Mouse (Mus musculus) spleen, adult 12 weeks (tissue): Measurements from ENCODE around the gene Tfb1m.

Experiments used
- DNase-seq: peaks from one replicate; pipeline ENCODE4 v3.0.0; 2022; ENCODE audit warnings: low spot score

Gene Tfb1m

GRCm38 (mm10) chr17:3557331-3558311 lies at the start of gene Tfb1m:
Tfb1m (minus strand) TSS chr17:3557781.
- peak; percentile 95 for DNase-seq

DNA sequence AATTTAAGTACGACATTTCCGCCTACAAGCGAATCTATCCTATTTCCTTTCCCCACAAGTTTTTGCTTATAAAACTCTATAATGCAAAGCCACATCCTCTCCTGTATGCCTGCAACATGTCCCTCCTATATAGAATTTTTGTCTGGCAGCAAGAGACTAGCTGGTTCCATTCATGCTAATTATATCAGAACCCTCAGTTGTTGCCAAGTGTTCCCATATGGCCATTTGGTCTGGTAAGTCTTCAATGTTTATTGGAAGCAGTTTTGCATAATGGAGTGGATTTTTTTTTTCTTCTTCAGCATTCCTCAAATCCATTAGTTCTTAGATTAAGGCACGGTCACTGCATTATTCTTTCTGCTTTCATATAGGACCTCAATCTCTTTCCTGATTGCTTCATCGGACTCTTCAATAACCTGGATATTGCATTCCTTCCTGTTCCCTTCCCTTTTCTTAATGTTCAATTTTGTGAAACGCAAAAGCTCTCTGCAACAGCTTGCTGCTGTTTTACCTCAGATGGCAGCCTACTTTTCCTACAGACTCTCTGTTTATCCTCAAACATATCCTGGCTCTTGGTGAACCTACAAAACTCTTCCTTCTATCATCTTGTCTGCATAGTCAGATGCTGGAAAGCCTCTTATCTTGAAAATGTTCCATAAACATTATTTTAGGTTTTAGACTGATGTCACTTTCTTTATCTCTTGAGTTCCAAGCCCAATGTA lies 45.5 kb upstream of the Tfb1m start:
- no peak for DNase-seq

DNA sequence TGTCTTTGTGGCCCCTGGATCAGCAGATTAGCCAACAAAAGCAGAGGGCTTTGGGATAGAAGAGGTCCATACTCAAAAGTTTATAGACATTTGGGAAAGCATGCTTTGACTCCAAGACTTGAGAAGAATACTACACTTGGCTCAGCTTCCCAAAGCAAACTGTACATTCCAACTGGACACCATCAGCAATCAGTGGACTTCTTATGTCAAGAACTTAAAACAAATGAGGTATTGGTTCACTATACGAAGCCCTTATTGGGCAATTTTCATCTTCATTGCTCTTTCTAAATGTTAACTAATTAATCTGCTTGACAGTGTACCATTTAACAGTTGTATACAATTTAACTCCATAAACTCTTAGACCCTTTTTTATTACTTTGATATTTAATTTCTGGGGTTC lies 40.8 kb upstream of the Tfb1m start:
- DNase-seq, result no peak

DNA sequence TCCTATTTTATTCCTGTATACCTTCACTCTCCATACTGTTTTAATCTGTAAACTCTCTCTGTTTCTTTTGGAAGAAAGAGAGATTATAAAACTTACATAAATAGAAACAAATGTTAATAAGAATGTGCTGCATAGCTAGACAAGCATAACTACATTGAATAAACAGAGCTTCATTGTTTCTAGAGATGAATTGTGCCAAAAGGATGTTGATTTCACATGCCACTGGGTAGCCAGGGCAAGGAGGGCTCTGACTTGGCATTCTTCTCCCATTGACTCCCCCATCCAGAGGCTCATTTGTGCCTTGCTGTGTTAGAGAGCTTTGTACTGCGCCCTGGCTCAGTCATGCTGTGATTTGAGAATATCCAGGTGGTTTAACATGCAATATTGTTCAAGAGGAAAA lies 40.3 kb upstream of the Tfb1m start:
- no peak for DNase-seq

DNA sequence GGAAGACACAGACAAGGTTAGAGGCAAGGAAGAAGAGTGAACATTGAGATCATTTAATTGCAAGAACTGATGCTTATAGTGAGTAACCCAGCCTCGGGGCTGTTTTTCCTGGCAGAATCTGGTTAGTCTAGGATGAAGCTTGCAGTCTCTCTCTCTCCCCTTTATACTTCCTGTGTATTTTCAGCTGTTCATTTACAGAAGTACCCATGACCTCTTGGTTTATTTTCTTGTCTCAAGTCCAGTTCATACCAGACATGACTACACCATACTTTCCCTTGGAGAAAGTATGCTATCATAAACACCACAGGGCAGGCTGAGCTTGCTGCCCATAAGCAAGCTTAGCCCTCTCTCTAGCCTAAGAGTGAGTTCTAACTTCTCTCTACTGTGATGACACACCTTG lies 39.5 kb upstream of the Tfb1m start:
- DNase-seq, result no peak

- no peak for DNase-seq
Measured at GRCm38 (mm10) chr17:3570876-3571275, 13.3 kb upstream of the Tfb1m start.

DNA sequence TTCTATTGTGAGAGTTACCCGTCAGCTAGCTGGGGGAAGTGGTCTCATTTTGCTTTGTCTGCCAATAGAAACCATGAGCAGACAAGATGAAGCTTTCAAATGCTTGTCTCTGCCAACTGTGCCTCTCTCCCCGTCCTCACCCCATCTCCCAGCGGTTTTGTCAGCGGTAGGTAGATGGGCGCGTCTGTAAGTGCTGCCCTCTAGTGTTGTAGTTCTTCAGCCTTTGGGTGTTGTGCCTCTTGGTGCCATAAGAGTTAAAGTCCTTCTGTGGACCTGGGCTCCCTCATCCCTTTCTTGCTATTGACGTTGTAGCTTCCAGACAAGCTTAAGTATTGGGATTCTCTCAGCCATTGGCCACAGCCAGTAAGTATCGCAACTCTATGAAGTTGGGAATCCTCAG lies 4.8 kb upstream of the Tfb1m start:
- DNase-seq, result no peak

- no peak for DNase-seq
Measured at GRCm38 (mm10) chr17:3560534-3560933, 3.0 kb upstream of the Tfb1m start.

DNA sequence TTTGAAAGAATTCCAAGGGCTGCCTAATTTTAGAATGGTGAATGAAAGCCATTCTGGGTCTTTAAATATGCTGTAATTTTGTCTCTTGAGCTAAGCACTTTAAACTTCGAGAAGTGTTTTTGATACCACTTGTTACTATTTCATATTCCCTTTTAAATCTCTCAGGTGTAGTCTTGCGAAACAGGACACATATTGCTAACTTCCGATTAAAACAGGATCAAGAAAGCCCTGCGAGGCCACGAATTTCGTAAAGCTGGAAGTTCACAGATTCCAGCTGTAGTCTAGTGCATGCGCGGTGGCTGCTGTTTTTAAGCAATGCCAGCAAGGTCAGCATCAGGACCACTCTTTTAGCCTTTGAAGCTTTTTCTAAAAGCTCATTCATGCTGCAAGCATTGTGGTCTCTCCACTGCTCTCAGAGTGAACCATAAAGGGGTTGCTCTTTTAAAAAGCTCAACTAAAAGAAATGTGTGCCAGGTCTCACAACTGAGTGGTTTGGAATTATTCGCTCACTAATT lies 832 bp upstream of the Tfb1m start:
- no peak for DNase-seq

DNA sequence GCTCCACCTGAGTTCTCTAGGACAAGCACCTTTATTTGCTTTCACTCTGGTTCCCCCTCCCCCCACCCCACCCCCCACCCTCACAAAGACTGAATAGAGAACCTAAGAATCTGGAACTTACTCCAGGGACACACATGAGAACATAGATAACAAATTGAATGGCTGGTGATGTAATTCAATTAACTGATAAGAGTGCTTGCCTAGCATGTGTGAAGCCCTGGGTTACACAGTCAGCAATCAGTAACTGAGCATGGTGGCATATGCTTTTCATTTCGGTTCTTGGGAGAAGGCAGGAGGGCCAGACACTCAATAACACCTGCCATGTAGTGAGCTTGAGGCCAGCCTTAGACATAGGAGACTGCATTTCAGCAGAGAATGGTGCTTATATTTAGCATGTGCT lies 1.3 kb downstream of the Tfb1m start:
- no peak for DNase-seq

DNA sequence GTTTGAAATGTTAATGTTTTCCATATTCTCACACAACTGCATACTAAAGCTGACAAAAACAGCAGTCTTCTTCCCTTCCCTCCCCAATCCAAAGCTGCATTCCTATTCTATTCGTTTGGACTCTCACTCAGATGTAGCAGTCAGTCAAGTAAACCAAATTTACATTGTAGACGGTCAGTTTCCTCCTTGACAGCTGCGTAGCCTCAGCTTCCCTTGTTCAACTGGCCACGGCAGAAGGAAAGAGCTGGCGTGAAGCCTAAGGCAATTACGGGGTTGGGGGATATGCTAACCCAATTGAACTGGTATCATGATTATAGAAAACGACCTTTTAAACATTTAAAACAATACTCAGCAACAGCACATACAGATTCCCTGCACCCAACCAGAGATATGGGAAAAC lies 9.9 kb downstream of the Tfb1m start:
- no peak for DNase-seq

DNA sequence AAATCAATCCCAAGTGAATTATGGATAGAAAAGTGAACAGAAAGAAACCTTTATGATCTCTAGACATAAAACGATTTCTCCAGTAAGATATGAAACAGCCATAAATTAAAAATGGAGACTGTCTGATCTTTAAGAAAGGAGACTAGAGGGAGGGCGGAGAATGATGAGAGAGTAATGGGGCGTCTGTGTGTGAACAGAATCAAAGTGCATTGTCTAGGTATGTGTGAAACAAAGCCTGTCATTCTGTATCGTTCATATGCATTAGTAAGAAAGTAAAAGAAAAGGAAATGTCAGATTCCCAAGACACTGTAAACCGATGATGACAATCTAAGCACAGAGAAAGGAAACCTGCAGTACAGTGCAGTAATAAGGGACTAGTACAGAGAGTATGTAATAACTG lies 16.5 kb downstream of the Tfb1m start:
- DNase-seq, result no peak

GRCm38 (mm10) chr17:3540304-3540703 lies 17.3 kb downstream of the Tfb1m start:
- DNase-seq, result no peak

- no peak for DNase-seq
Measured at GRCm38 (mm10) chr17:3533425-3533824, 24.2 kb downstream of the Tfb1m start.

GRCm38 (mm10) chr17:3532254-3532653 lies 25.3 kb downstream of the Tfb1m start, which contains the start of gene Cldn20:
Cldn20 (plus strand) TSS chr17:3532554.
- no peak for DNase-seq

DNA sequence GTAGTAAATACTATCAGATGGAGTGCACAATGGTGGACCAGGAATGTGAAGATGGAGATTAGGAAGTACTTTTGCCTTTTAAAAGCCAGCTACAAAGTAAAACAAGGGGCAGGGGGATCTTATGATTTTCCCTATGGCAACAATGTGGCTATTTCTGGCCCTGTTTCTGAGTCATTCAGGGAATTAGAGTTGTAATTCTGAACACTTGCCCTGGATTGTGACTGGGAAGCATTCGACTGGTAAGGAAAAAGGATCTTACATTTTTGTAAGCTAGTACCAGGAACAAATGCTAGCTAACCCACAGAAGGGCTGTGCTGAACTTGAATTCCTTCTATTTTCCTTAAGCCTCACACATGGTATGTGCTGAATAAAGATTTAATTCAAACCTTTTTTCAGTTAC lies 25.9 kb downstream of the Tfb1m start:
- no peak for DNase-seq

DNA sequence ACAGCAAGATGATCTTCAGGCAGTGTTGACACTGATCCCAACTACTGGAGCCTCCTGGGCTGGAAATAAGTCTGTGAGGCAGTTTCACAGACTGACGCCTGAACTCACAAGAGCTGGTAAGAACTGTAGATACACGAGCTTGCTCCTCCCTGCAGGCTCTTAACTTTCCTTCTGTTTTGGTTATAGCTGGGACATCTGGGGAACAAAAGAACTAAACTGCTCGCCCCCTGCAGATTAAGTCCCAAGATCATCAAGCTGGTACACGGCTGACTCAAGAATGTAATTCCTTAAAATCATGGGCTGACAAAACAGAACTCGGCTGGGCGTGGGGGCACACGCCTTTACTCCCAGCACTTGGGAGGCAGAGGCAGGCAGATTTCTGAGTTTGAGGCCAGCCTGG lies 27.0 kb downstream of the Tfb1m start:
- no peak for DNase-seq

DNA sequence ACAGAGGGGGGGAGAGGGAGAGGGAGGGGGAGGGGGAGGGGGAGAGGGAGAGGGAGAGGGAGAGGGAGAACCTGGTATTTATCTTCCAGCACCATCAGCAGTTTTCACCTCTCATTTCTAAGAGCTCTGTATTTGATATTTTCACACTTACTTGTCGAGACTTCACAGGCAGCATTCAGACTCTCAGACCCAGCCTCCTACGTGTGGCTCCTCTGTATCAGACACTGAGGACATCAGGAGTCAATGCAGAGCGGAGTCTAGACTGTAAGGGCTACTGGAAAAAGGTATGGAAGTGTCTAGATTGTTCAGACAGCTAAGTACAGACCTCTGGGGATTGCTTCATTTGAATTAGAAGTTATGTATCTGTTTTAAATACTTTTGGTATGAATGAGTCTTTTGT lies 28.1 kb downstream of the Tfb1m start:
- DNase-seq, result no peak

DNA sequence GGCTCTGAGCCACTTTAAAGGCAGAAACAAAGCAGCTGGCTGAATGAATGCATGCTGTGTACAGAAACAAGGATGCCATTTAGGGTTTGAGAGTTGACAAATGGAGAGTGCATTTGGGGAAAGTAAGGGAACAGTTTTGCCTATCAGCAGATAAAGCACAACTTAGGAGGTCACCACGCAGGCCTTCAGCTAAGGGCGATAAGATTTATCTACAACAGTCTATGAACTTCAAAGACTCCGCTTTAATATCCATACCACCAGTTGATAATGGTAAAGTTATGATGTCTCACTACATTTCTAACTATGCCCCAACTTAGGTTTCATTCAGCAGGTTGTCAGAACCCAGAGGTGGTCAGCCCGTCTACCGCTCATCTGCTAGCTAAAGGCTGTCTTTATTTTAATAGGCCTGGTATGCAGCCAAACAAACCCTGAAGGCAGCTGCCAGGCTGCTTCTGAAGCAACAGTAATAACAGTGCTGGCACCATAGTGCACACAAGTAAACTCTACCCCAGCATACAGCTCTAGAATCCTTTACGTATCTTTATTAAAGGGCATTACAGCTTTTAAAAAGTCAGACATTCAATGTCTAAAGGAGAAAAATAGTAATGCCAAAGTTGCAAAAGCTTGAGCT lies 29.6 kb downstream of the Tfb1m start:
- DNase-seq, result no peak

- DNase-seq, result no peak
Measured at GRCm38 (mm10) chr17:3520344-3520743, 37.2 kb downstream of the Tfb1m start.

DNA sequence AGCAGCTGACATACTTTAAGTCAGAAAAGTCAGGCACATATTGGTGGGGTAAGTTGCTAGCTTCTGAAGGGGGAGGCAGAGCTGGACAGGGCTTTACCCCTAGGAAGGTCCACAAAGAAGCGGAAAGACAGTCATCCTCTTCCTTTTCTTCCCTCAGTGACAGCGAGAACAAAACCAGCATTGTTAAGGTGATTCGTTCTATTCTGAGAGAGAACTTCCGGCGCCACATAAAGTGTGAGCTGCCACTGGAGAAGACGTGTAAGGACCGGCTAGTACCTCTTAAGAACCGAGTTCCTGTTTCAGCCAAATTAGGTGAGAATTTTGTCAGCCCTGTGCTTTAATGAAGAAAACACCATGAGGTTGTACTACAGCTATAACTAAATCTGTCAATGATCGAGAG lies 41.2 kb downstream of the Tfb1m start:
- DNase-seq, result no peak

DNA sequence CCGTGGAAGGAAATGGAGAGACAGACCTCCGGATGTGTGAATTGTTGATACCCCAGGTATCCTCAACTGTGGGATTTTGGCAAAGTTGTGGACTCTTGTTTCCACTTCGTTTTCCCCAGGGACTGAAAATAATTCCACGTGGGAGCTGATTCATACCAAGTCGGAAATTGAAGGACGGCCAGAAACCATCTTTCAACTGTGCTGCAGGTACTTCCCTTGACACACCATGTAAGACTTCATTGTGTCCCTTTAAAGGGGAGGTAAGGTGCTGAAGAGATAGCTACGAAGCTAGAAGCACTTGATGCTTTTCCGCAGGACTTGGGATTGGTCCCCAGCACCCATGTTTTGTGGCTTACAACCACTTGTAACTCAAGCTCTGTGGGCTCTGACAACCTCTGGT lies 41.7 kb downstream of the Tfb1m start:
- DNase-seq, result no peak

DNA sequence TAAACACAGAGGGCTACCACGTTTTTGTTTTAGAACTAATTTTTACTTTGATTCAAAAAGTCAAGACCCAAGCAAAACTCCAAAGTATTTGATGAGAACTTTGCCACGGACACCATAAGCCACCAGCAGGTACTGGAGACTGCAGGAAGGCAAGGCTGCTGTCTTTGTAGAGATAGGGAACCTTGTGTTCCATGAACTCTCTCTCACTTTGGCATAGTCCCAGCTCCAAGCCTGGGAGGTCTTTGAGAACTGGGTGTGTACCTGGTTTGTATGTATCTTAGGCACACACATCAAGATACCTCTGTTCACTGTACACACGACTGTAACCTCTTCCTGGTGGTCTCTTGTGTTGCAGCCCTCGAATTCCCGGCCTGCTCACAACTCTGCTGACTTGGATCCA lies 43.3 kb downstream of the Tfb1m start:
- no peak for DNase-seq
